Comparison of ENCODE assay signal across 1 mouse cellular context in genomic region chr5:72802851-72803250, GRCm38 (mm10).
A peak's percentile ranks its signal among the peaks of the same experiment; 100 is the strongest.
TF ChIP-seq lines count a peak whose summit lies in the region.

No protein-coding gene starts in this region.

TF ChIP-seq in CH12.LX, 34 proteins besides CTCF, POLR2A, EP300 and RAD21 (continued from another document):
- TF ChIP-seq ZKSCAN1 (IDR thresholded peaks at IDR 0.05; ENCODE audit: borderline replicate concordance, low read depth, low read length) (no peak), MEF2A (IDR thresholded peaks at IDR 0.05; ENCODE audit: borderline replicate concordance, low read depth, low read length) (peak; percentile 100), ZMIZ1 (IDR thresholded peaks at IDR 0.05; ENCODE audit: low read depth, low read length) (no peak)
